Mouse (Mus musculus): ENCODE measurements around the gene Palm.
"Not testable (repeated sequence)": the region's sequence is repeated elsewhere in the genome, so short reads cannot be mapped to it uniquely, and the experiment has no call there.

Palm gene

GRCm38 (mm10) chr10:79793051-79793737 lies at the start of gene Palm:
Gene Palm, plus strand, starts transcription at chr10:79793572.
- peak in 1 of 2 experiments; percentile 66 for DNase-seq (ENCODE audit: low read depth in 1 of 2, low spot score in 2 of 2)

GRCm38 (mm10) chr10:79743650-79744365 lies 49.6 kb upstream of the Palm start:
- no peak for DNase-seq (ENCODE audit: low read depth in 1 of 2, low spot score in 2 of 2)

GRCm38 (mm10) chr10:79745411-79745810 lies 48.0 kb upstream of the Palm start:
- no peak for DNase-seq (ENCODE audit: low read depth in 1 of 2, low spot score in 2 of 2)

- peak; percentile 89 to 91 for DNase-seq (ENCODE audit: low read depth in 1 of 2, low spot score in 2 of 2)
Observed at GRCm38 (mm10) chr10:79745898-79746773, 47.2 kb upstream of the Palm start, which contains the start of gene Polrmt. Gene Polrmt, minus strand, starts transcription at chr10:79746581.

- no peak for DNase-seq (ENCODE audit: low read depth in 1 of 2, low spot score in 2 of 2)
Observed at GRCm38 (mm10) chr10:79746774-79747151, 46.6 kb upstream of the Palm start.

- DNase-seq (ENCODE audit: low read depth in 1 of 2, low spot score in 2 of 2) = no peak
Observed at GRCm38 (mm10) chr10:79748496-79748895, 44.9 kb upstream of the Palm start.

- no peak for DNase-seq (ENCODE audit: low read depth in 1 of 2, low spot score in 2 of 2)
Observed at GRCm38 (mm10) chr10:79754856-79755516, 38.4 kb upstream of the Palm start, which contains the start of gene Fgf22. Gene Fgf22, plus strand, starts transcription at chr10:79755076.

GRCm38 (mm10) chr10:79755854-79756253 lies 37.5 kb upstream of the Palm start:
- DNase-seq (ENCODE audit: low read depth in 1 of 2, low spot score in 2 of 2) = no peak

GRCm38 (mm10) chr10:79756660-79757059 lies 36.7 kb upstream of the Palm start:
- DNase-seq (ENCODE audit: low read depth in 1 of 2, low spot score in 2 of 2) = no peak

GRCm38 (mm10) chr10:79759675-79760074 lies 33.7 kb upstream of the Palm start:
- DNase-seq (ENCODE audit: low read depth in 1 of 2, low spot score in 2 of 2) = not testable (repeated sequence)

- DNase-seq (ENCODE audit: low read depth in 1 of 2, low spot score in 2 of 2) = no peak
Observed at GRCm38 (mm10) chr10:79760603-79761143, 32.7 kb upstream of the Palm start.

- DNase-seq (ENCODE audit: low read depth in 1 of 2, low spot score in 2 of 2) = no peak
Observed at GRCm38 (mm10) chr10:79762875-79763274, 30.5 kb upstream of the Palm start.

- DNase-seq (ENCODE audit: low read depth in 1 of 2, low spot score in 2 of 2) = no peak
Observed at GRCm38 (mm10) chr10:79764234-79764633, 29.1 kb upstream of the Palm start.

- no peak for DNase-seq (ENCODE audit: low read depth in 1 of 2, low spot score in 2 of 2)
Observed at GRCm38 (mm10) chr10:79765228-79765745, 28.1 kb upstream of the Palm start.

GRCm38 (mm10) chr10:79766001-79766507 lies 27.3 kb upstream of the Palm start:
- no peak for DNase-seq (ENCODE audit: low read depth in 1 of 2, low spot score in 2 of 2)

GRCm38 (mm10) chr10:79766508-79767325 lies 26.7 kb upstream of the Palm start, which contains the start of gene Rnf126:
Gene Rnf126, minus strand, starts transcription at chr10:79766952.
- peak; percentile 99 to 100 for DNase-seq (ENCODE audit: low read depth in 1 of 2, low spot score in 2 of 2)

GRCm38 (mm10) chr10:79767372-79768244 lies 25.8 kb upstream of the Palm start:
- peak; percentile 36 to 42 for DNase-seq (ENCODE audit: low read depth in 1 of 2, low spot score in 2 of 2)

GRCm38 (mm10) chr10:79768400-79768799 lies 25.0 kb upstream of the Palm start:
- no peak for DNase-seq (ENCODE audit: low read depth in 1 of 2, low spot score in 2 of 2)
